Mouse (Mus musculus) mesoderm, embryonic 11.5 days (tissue): Measurements from ENCODE around the gene Rhox4g.
"Not testable (repeated sequence)": the region's sequence is repeated elsewhere in the genome, so short reads cannot be mapped to it uniquely, and the experiment has no call there.

Source experiments
- DNase-seq: peaks from one replicate; pipeline ENCODE4 v3.0.0-alpha.2; 2012; ENCODE audit warnings: low read depth, low spot score

Gene Rhox4g

DNA sequence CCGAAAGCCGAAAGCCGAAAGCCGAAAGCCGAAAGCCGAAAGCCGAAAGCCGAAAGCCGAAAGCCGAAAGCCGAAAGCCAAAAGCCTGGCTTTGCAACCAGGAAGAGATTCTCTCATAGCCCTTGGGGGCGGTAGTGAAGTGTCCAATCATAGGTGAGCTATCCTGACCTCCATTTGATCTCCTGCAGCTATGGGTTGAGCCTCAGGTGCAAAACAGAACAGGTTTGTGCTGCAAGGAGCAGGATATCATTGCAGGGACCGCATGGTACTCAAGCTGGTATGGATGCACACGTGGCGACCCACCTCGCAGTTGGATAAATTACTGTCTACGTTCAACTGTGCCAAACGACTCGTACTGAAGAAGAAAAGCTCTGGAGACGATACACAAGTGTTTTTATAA is at the start of gene Rhox4g:
Gene Rhox4g, minus strand, starts transcription at position 101 of the 400 bp plus-strand sequence.
- DNase-seq = not testable (repeated sequence)

DNA sequence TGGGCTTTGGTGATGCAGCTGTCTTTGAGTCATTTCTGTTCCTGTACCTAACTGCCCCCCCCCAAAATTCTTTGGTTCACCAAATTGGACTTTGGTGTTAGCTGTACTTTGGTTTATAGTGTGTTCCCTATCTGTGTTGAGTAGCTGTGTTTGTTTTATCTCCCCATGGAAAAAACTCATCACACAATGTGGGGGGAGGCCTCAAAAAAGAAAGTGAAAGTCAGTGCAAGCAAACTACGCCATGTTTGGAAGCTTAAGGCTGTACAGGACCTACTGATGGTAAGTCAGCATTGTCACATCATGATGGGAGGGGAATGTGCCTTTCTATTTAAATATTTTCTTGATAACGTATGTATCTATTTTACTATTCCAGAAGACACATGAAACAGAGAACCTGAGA is 41.1 kb upstream of the Rhox4g start:
- DNase-seq = no peak

DNA sequence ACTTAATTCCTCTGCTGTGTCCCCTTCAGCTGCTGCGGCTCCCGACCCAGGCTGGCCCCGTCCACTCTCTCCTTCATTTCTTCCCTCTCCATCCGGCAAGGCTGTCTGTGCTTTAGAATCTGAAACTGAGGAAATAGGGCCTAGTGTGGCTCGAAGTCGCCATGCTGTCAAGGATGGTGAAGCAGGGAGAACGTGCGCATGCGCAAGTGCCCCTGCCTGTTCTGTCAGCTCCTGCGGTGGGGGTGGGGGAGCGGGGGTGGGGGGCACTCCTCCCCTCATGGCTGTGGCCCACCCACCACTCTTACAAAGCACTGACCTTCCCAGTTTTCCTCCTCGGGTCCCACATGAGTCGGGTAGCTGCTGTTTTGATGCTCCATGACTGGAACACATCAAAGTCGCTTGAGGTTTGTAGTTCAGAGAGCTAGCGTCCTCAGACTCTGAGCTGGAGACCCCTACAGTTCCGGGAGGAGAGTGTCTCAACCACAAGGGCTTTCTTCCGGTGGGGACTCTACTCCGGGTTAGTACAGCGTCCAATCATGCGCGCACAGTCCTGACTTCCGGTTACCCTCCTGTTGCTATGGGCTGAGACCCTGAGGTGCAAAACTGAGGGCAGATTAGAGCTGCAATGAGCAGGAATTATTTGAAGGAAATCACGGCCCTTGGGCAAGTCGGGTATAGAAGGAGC is 32.0 kb upstream of the Rhox4g start:
- DNase-seq = no peak

- DNase-seq = not testable (repeated sequence)
These were observed 22.1 kb upstream of the Rhox4g start, which contains the start of gene Rhox2h for GRCm38 (mm10) chrX:37673177-37673576. TSS of gene Rhox2h (minus strand) at chrX:37673277.

DNA sequence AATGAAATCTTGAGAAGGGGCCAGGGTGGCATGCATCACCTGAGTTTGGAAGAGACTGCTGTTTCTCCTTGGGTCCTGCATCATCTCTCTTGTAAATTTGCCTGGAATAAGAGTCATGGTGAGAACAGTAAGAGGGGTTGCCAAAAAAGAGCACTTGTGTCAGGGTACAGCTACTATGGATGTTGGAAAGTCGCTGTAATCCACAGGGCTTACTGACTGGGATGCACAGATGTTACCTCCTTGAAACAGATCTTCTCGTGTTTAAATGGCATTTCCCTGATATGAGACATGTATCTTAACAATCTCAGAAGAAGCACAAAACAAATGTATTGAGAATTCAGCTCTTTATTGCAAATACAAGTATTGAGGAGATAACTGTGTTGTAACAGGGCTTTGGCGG is 17.5 kb upstream of the Rhox4g start, which contains the start of gene Rhox3h:
Gene Rhox3h, minus strand, starts transcription at position 101 of the 400 bp plus-strand sequence.
- not testable (repeated sequence) for DNase-seq

DNA sequence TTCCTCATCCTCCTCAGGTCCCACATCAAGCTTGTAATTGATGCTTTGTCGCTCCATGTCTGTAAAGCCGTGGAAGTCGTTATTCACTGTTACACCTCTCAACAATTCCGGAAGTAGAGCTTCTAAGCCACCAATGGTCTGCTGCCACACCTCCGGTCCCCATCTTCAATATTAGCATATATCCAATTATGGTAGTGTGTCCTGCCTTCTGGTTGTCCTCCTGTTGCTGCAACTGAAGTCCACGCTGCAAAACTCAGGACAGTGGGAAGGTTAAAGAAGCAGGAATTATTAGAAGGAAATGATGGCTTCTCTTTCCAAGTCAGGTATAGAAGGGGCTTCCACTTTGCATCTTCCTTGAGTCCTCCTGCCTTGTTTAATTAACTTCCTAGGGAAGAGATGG is 7.8 kb downstream of the Rhox4g start, which contains the start of gene Rhox2g:
Gene Rhox2g, minus strand, starts transcription at position 101 of the 400 bp plus-strand sequence.
- DNase-seq = not testable (repeated sequence)

GRCm38 (mm10) chrX:37628512-37628911 is 22.6 kb downstream of the Rhox4g start, which contains the start of gene Rhox3g:
TSS of gene Rhox3g (minus strand) at chrX:37628612.
- not testable (repeated sequence) for DNase-seq

GRCm38 (mm10) chrX:37607604-37608003 is 43.5 kb downstream of the Rhox4g start, which contains the start of gene Rhox4f:
TSS of gene Rhox4f (minus strand) at chrX:37607704.
- DNase-seq = not testable (repeated sequence)
